Comparison of ENCODE assay signal across 12 mouse cellular contexts in genomic region chr1:156403251-156403650, GRCm38 (mm10). TPM values are rescaled to one million over a fixed set of nuclear protein-coding genes. Genes with fewer than 3 reads are reported as not detected.
"Had no signal": no experiment of that assay in that cellular context is flagged by ENCODE, and none has a peak within 500 bp of the region (broad histone marks: within the 10 kb centered on the region; RNA-seq: fewer than 3 reads in every experiment).

No protein-coding gene starts in this region.

- H3K9ac ChIP-seq: limb, embryonic 13.5 days; liver, embryonic 14.5 days; midbrain, embryonic 12.5 days; neural tube, embryonic 13.5 days had no signal

- ATAC-seq: midbrain, embryonic 16.5 days had no signal

- DNase-seq: kidney, postnatal 10 days; left cerebral cortex, postnatal 4 days; right cerebral cortex, postnatal 25 days; thymus, postnatal 4 days had no signal

- H3K4me1 ChIP-seq: limb, embryonic 13.5 days; midbrain, embryonic 12.5 days; neural tube, embryonic 13.5 days had no signal

- H3K4me3 ChIP-seq: limb, embryonic 13.5 days; midbrain, embryonic 12.5 days; neural tube, embryonic 13.5 days had no signal

- H3K27ac ChIP-seq: limb, embryonic 13.5 days; liver, embryonic 14.5 days; midbrain, embryonic 12.5 days; neural tube, embryonic 13.5 days had no signal

- H3K27me3 ChIP-seq: limb, embryonic 13.5 days; midbrain, embryonic 12.5 days; neural tube, embryonic 13.5 days had no signal

- H3K9me3 ChIP-seq: limb, embryonic 13.5 days; midbrain, embryonic 12.5 days; neural tube, embryonic 13.5 days had no signal

- H3K36me3 ChIP-seq: limb, embryonic 13.5 days; midbrain, embryonic 12.5 days; neural tube, embryonic 13.5 days had no signal

- H3K4me2 ChIP-seq: limb, embryonic 13.5 days; midbrain, embryonic 12.5 days; neural tube, embryonic 13.5 days had no signal

RNA-seq across cellular contexts. Expression of gene Axdnd1, which starts 17.7 kb away (rescaled TPM):
- total RNA-seq: liver, adult 2 months had no signal
- polyA plus RNA-seq: large intestine, adult 2 months; liver, adult 2 months; midbrain, embryonic 12.5 days; small intestine, adult 2 months had no signal
